Mouse (Mus musculus): Measurements from ENCODE around the gene 1700030K09Rik.

DNA sequence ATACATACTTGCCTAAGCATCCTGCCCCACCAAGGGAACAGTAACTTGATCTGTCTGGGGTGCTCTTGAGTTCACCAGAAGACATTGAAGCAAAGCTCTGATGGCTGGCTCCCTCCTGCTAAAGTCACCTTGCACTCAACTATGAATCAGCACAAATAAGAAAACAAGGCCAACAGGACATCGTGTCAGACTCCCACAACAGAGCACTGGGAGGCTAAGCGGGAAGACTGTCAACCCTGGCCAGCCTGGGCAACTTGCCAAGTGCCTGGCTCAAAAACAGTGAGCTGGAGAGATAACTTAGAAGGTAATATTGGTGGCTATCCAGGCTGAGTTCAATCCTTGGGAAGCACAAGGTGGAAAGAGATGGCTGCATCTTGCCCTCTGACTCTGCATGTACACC lies 8.7 kb upstream of the 1700030K09Rik start:
- no peak for TF ChIP-seq USF1 (IDR thresholded peaks at IDR 0.05; ENCODE audit: low read depth)
- no peak for TF ChIP-seq MAX (IDR thresholded peaks at IDR 0.05; ENCODE audit: low read depth)
